Mouse (Mus musculus): ENCODE results near the gene Wasf2. TPM values are rescaled to one million over a fixed set of nuclear protein-coding genes. Genes with fewer than 3 reads are reported as not detected.

The Wasf2 gene
- polyA plus RNA-seq, 1 experiment from 2014 or later = 49.1 TPM

GRCm38 (mm10) chr4:133184898-133185665, 54.8 kb downstream of the Wasf2 start:
- 51% methylated on average over 15 of the region's 15 CpGs for WGBS
- ATAC-seq (ENCODE audit: low FRiP score) = no peak
- no peaks in the 10 kb centered on the region for H3K9me3 ChIP-seq (replicated peaks)
- peaks cover 40% of the 10 kb centered on the region for H3K36me3 ChIP-seq
- no peaks in the 10 kb centered on the region for H3K27me3 ChIP-seq
- H3K4me3 ChIP-seq = no peak overlapping the region
- H3K9ac ChIP-seq = peak overlapping the region; percentile 33; the same call in 1 of the 2 replicates
- H3K4me1 ChIP-seq = peaks cover 12% of the 10 kb centered on the region
- H3K27ac ChIP-seq = peak overlapping the region; percentile 71
- H3K4me2 ChIP-seq (replicated peaks) = no peak overlapping the region

- H3K27ac ChIP-seq = peak overlapping the region; percentile 71
- WGBS = 79% methylated on average over 8 of the region's 8 CpGs
- H3K9me3 ChIP-seq (replicated peaks) = no peaks in the 10 kb centered on the region
- H3K36me3 ChIP-seq = peaks cover 46% of the 10 kb centered on the region
- peaks cover 12% of the 10 kb centered on the region for H3K4me1 ChIP-seq
- H3K4me3 ChIP-seq = no peak overlapping the region
- no peaks in the 10 kb centered on the region for H3K27me3 ChIP-seq
- no peak for ATAC-seq (ENCODE audit: low FRiP score)
- no peak overlapping the region for H3K9ac ChIP-seq
- no peak overlapping the region for H3K4me2 ChIP-seq (replicated peaks)
Observed at GRCm38 (mm10) chr4:133185893-133186292, 55.6 kb downstream of the Wasf2 start.

- WGBS = 95% methylated on average over 5 of the region's 5 CpGs
- no peak for ATAC-seq (ENCODE audit: low FRiP score)
- no peak overlapping the region for H3K4me3 ChIP-seq
- H3K36me3 ChIP-seq = peaks cover 56% of the 10 kb centered on the region
- H3K27me3 ChIP-seq = no peaks in the 10 kb centered on the region
- H3K27ac ChIP-seq = no peak overlapping the region
- peaks cover 12% of the 10 kb centered on the region for H3K4me1 ChIP-seq
- no peak overlapping the region for H3K9ac ChIP-seq
- no peaks in the 10 kb centered on the region for H3K9me3 ChIP-seq (replicated peaks)
- H3K4me2 ChIP-seq (replicated peaks) = no peak overlapping the region
Observed at GRCm38 (mm10) chr4:133186856-133187255, 56.6 kb downstream of the Wasf2 start.

GRCm38 (mm10) chr4:133189396-133189795, 59.1 kb downstream of the Wasf2 start:
- 74% methylated on average over 10 of the region's 10 CpGs for WGBS
- Histone ChIP-seq H3K9ac (no peak overlapping the region), H3K36me3 (peaks cover 75% of the 10 kb centered on the region), H3K4me3 (no peak overlapping the region), H3K4me2 (replicated peaks) (no peak overlapping the region), H3K9me3 (replicated peaks) (no peaks in the 10 kb centered on the region), H3K27ac (no peak overlapping the region), H3K4me1 (peaks cover 8% of the 10 kb centered on the region), H3K27me3 (no peaks in the 10 kb centered on the region)
- ATAC-seq (ENCODE audit: low FRiP score) = no peak

GRCm38 (mm10) chr4:133194482-133194881, 64.2 kb downstream of the Wasf2 start:
- no peak overlapping the region for H3K27ac ChIP-seq
- H3K4me1 ChIP-seq = peaks cover 35% of the 10 kb centered on the region
- peaks cover 58% of the 10 kb centered on the region for H3K36me3 ChIP-seq
- no peaks in the 10 kb centered on the region for H3K9me3 ChIP-seq (replicated peaks)
- no peak for ATAC-seq (ENCODE audit: low FRiP score)
- H3K9ac ChIP-seq = no peak overlapping the region
- H3K4me2 ChIP-seq (replicated peaks) = no peak overlapping the region
- no peak overlapping the region for H3K4me3 ChIP-seq
- no peaks in the 10 kb centered on the region for H3K27me3 ChIP-seq
- WGBS = 82% methylated on average over 11 of the region's 11 CpGs

DNA sequence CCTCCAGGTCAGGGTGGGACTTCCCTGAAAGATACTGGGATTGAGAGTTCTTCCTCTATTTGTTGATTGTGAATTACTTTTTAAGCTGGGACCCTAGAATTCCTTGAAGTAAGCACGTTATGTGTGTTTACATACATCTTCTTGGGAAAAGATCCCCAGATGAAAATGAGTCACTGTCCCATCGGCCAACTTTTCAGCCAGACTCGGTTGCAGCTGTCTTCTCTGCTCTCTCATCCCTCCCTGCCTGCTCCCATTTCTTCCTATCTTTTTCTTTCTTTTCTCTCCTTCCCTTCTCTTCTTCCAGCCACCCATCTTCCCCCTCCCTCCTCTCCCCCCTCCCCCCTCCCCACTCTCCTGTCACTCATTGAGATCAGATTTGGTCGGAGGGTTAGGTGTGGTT, 64.7 kb downstream of the Wasf2 start:
- H3K4me2 ChIP-seq (replicated peaks) = no peak overlapping the region
- H3K4me1 ChIP-seq = peaks cover 41% of the 10 kb centered on the region
- no peak for ATAC-seq (ENCODE audit: low FRiP score)
- 0 out of 2 replicates have a peak, but pooled peaks cover 3% of the 10 kb centered on the region for H3K27me3 ChIP-seq
- H3K4me3 ChIP-seq = no peak overlapping the region
- peaks cover 55% of the 10 kb centered on the region for H3K36me3 ChIP-seq
- H3K27ac ChIP-seq = no peak overlapping the region
- no peaks in the 10 kb centered on the region for H3K9me3 ChIP-seq (replicated peaks)
- no peak overlapping the region for H3K9ac ChIP-seq
- 86% methylated on average over 4 of the region's 4 CpGs for WGBS

DNA sequence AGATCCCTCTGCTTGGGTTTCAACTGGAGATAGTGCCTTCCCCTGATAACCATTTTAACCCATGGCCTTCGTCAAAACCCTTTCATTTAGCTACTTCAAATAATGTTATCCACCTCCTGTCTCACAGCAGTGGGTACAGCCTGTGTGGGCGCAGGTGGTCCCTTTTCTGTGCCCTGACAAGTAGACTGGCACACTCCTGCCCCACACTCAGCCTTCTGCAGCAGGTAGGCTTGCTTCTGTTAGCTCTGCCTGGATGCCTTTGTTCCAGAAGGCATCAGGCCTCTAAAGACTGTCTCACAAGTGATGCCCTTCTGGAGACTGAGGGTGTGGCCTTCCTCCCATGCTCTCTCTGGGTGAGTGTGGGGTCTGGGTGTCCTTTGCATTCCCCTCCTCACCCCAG, 65.8 kb downstream of the Wasf2 start:
- Histone ChIP-seq H3K9ac (no peak overlapping the region), H3K9me3 (replicated peaks) (no peaks in the 10 kb centered on the region), H3K4me2 (replicated peaks) (no peak overlapping the region), H3K27me3 (0 out of 2 replicates have a peak, but pooled peaks cover 3% of the 10 kb centered on the region), H3K4me1 (peaks cover 52% of the 10 kb centered on the region), H3K4me3 (no peak overlapping the region), H3K27ac (no peak overlapping the region), H3K36me3 (peaks cover 46% of the 10 kb centered on the region)
- 90% methylated on average over 2 of the region's 2 CpGs for WGBS
- ATAC-seq (ENCODE audit: low FRiP score) = no peak

GRCm38 (mm10) chr4:133196852-133197251, 66.5 kb downstream of the Wasf2 start:
- Histone ChIP-seq H3K36me3 (peaks cover 38% of the 10 kb centered on the region), H3K27ac (peak overlapping the region; percentile 76), H3K4me3 (no peak overlapping the region), H3K4me1 (peaks cover 55% of the 10 kb centered on the region), H3K4me2 (replicated peaks) (no peak overlapping the region), H3K9me3 (replicated peaks) (no peaks in the 10 kb centered on the region), H3K9ac (peak overlapping the region; percentile 36), H3K27me3 (0 out of 2 replicates have a peak, but pooled peaks cover 3% of the 10 kb centered on the region)
- WGBS = 37% methylated on average over 7 of the region's 7 CpGs
- ATAC-seq (ENCODE audit: low FRiP score) = no peak

GRCm38 (mm10) chr4:133197355-133197754, 67.0 kb downstream of the Wasf2 start:
- H3K9ac ChIP-seq = peak overlapping the region; percentile 36
- H3K4me1 ChIP-seq = peaks cover 55% of the 10 kb centered on the region
- WGBS = 15% methylated on average over 5 of the region's 5 CpGs
- H3K27me3 ChIP-seq = 0 out of 2 replicates have a peak, but pooled peaks cover 3% of the 10 kb centered on the region
- H3K9me3 ChIP-seq (replicated peaks) = no peaks in the 10 kb centered on the region
- no peak overlapping the region for H3K4me3 ChIP-seq
- ATAC-seq (ENCODE audit: low FRiP score) = peak; percentile 18; the same call in 1 of the 2 replicates
- peak overlapping the region; percentile 76 for H3K27ac ChIP-seq
- peaks cover 35% of the 10 kb centered on the region for H3K36me3 ChIP-seq
- H3K4me2 ChIP-seq (replicated peaks) = 0 out of 2 replicates have a peak overlapping the region, but pooled peaks have one; percentile 2

DNA sequence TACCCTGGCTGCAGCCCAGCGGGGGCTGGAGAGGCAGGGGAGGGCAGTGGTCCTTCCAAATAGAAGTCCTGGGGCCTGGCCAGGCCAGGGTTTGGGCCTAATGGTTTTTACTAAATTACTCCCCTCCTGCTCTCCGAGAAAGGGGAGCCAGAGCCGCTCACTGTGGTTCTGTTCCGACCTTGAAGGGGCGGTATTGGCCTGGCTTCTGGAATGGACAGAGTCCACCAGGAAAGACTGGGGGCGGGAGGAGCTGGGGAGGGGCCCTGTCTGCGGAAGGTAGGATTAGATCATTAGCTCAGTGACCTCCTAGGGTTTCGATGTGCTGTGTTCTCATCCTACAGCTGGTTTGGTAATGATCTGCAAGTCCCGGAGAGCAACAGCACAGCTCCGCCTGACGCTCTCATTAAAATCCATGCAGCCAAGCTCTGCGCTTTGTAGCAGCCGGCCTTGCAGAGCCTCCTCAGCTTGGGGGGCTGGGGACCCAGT, 67.5 kb downstream of the Wasf2 start:
- Histone ChIP-seq H3K4me1 (peaks cover 55% of the 10 kb centered on the region), H3K27me3 (0 out of 2 replicates have a peak, but pooled peaks cover 3% of the 10 kb centered on the region), H3K9ac (no peak overlapping the region), H3K4me3 (no peak overlapping the region), H3K9me3 (replicated peaks) (no peaks in the 10 kb centered on the region), H3K27ac (peak overlapping the region; percentile 76), H3K4me2 (replicated peaks) (peak overlapping the region; percentile 2; the same call in 1 of the 2 replicates), H3K36me3 (peaks cover 30% of the 10 kb centered on the region)
- WGBS = 19% methylated on average over 13 of the region's 13 CpGs
- peak; percentile 16; the same call in 1 of the 2 replicates for ATAC-seq (ENCODE audit: low FRiP score)

DNA sequence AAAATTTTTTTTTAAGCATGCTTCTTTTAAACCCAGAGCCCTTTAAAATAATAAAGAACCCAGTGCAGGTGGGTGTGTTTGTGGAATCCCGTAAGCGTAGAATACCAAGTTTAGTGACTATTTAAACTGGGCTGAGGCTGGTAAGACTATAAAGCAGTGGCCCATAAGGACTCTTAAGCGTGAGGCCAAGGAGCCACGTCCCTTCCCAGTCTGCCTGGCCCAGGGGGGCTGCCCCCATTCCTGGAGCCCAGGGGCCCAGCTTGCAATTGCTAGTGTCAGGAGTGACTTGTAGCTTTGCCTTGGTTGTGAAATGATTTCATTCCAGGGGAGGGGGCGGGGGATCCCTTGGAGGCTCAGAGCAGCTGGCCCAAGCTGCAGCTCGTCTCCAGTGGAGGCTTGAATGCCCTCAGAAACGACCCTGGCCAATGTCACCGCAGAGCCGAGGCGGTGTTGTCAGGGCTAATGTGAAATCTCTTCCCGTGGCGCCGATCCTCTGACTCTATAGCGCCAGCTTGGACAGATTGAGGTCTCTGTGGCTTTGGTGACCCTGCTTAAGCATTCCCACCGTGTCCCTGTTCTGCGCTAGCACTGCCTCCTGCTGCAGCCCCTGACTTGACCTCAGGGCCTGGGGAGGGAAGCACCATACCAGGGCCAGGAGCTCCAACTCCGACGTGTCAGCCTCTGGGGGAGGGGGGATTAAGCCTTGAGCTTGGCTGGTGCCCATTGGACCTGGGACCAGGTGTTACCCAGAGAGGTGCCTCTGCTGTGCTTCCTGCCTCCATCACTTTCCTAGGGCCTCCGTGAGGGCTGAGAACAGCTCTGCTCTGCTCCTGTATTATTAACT, 68.3 kb downstream of the Wasf2 start:
- 15% methylated on average over 19 of the region's 19 CpGs for WGBS
- H3K4me3 ChIP-seq = no peak overlapping the region
- peak overlapping the region; percentile 76 for H3K27ac ChIP-seq
- 0 out of 2 replicates have a peak, but pooled peaks cover 3% of the 10 kb centered on the region for H3K27me3 ChIP-seq
- no peak overlapping the region for H3K9ac ChIP-seq
- peaks cover 23% of the 10 kb centered on the region for H3K36me3 ChIP-seq
- H3K4me2 ChIP-seq (replicated peaks) = no peak overlapping the region
- H3K9me3 ChIP-seq (replicated peaks) = no peaks in the 10 kb centered on the region
- no peak for ATAC-seq (ENCODE audit: low FRiP score)
- peaks cover 57% of the 10 kb centered on the region for H3K4me1 ChIP-seq

GRCm38 (mm10) chr4:133199743-133200142, 69.4 kb downstream of the Wasf2 start:
- Histone ChIP-seq H3K4me3 (no peak overlapping the region), H3K4me1 (peaks cover 67% of the 10 kb centered on the region), H3K27me3 (0 out of 2 replicates have a peak, but pooled peaks cover 3% of the 10 kb centered on the region), H3K9me3 (replicated peaks) (no peaks in the 10 kb centered on the region), H3K36me3 (peaks cover 12% of the 10 kb centered on the region), H3K9ac (no peak overlapping the region; the same call in 1 of the 2 replicates), H3K27ac (peak overlapping the region; percentile 48), H3K4me2 (replicated peaks) (no peak overlapping the region)
- 68% methylated on average over 6 of the region's 6 CpGs for WGBS
- ATAC-seq (ENCODE audit: low FRiP score) = no peak

Data from hindbrain, embryonic 12.5 days (tissue).